8 mouse cellular contexts compared by ENCODE assay signal in the genomic region with DNA sequence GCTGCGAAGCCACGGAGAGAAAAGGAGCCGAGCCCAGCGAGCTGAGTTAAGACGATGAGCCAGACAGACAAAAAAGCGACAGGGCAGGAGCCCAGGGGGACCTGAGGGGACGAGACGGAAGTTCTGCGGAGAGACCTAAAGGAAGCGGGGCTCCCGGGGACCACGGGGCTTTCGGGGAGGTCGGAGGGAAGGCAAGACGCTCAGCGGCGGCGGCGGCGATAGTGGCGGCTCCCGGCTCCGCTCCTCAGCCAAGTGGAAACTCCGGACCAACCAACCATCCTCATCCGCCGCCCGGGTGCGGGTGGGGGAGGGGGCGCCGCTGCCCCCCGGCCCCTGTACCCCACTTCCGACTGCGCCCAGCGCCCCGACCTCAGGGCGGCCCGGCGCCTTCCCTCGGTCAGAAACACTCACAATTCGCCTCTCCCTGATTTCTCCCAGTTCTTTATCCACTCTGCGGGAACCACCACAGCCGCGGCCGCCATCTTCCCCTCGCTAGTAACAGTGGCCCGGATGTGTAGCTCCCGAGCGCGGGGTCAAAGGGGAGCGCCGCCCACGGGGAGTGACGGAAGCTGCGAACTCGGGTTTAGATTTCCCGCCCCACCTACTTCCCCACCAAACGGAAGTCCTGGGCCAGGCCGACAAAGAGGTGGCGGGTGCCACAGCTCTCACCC. TPM values are rescaled to one million over a fixed set of nuclear protein-coding genes. Genes with fewer than 3 reads are reported as not detected.
DNase-seq lines count a peak whose midpoint lies in the region; ATAC-seq and TF ChIP-seq lines count a peak whose summit lies in the region.

No protein-coding gene starts in this region.

- peaks cover 10% of the 10 kb centered on the region for H3K4me1 ChIP-seq in forebrain, embryonic 15.5 days
- H3K4me1 ChIP-seq in lung, embryonic 14.5 days (ENCODE audit: insufficient read depth) = no peaks in the 10 kb centered on the region
- no peaks in the 10 kb centered on the region for H3K4me1 ChIP-seq in olfactory bulb, adult 2 months (ENCODE audit: control insufficient read depth, insufficient read depth, low read length)
- peaks cover 2% of the 10 kb centered on the region; the same call in 1 of the 2 replicates for H3K4me1 ChIP-seq in thymus, adult 2 months (replicated peaks; ENCODE audit: control insufficient read depth, insufficient read depth, low read length)

- H3K36me3 ChIP-seq in forebrain, embryonic 15.5 days = no peaks in the 10 kb centered on the region
- H3K36me3 ChIP-seq in lung, embryonic 14.5 days (ENCODE audit: insufficient read depth) = no peaks in the 10 kb centered on the region
- no peaks in the 10 kb centered on the region for H3K36me3 ChIP-seq in thymus, adult 2 months (ENCODE audit: control insufficient read depth, insufficient read depth, low read length)

- 24% methylated on average over 52 of the region's 59 CpGs for WGBS in forebrain, embryonic 15.5 days
- WGBS in lung, embryonic 14.5 days = 13% methylated on average over 50 of the region's 59 CpGs
- WGBS in olfactory bulb, adult 2 months = 17% methylated on average over 51 of the region's 59 CpGs
- 2% methylated on average over 59 of the region's 59 CpGs for WGBS in thymus, adult 2 months

- TF ChIP-seq POLR2A in olfactory bulb, adult 2 months (IDR thresholded peaks at IDR 0.05; ENCODE audit: insufficient read depth, low read depth, low read length) = peak; percentile 29
- peak; percentile 68; the same call in 1 of the 2 replicates for TF ChIP-seq POLR2A in thymus, adult 2 months (IDR thresholded peaks at IDR 0.05; ENCODE audit: control insufficient read depth, extremely low read depth, insufficient read depth, low read length, poor library complexity)

- H3K27me3 ChIP-seq in forebrain, embryonic 15.5 days = no peaks in the 10 kb centered on the region
- H3K27me3 ChIP-seq in lung, embryonic 14.5 days (ENCODE audit: insufficient read depth, low read length) = no peaks in the 10 kb centered on the region
- no peaks in the 10 kb centered on the region for H3K27me3 ChIP-seq in thymus, adult 2 months (ENCODE audit: control insufficient read depth, insufficient read depth, low read length)

- ATAC-seq in forebrain, embryonic 15.5 days (replicated peaks) = peak; percentile 99
- ATAC-seq in lung, embryonic 14.5 days (ENCODE audit: insufficient read depth) = peak; percentile 97

- peak overlapping the region; percentile 91 for H3K27ac ChIP-seq in forebrain, embryonic 15.5 days (replicated peaks)
- H3K27ac ChIP-seq in layer of hippocampus, adult 2 months = peak overlapping the region; percentile 88
- peak overlapping the region; percentile 87 for H3K27ac ChIP-seq in lung, embryonic 14.5 days (ENCODE audit: low read depth)
- H3K27ac ChIP-seq in olfactory bulb, adult 2 months (ENCODE audit: insufficient read depth, low read depth, low read length) = peak overlapping the region; percentile 73
- H3K27ac ChIP-seq in thymus, adult 2 months (ENCODE audit: control insufficient read depth, insufficient read depth, low read length) = peak overlapping the region; percentile 25

- H3K4me2 ChIP-seq in forebrain, embryonic 15.5 days (replicated peaks) = peak overlapping the region; percentile 58
- peak overlapping the region; percentile 62 for H3K4me2 ChIP-seq in lung, embryonic 14.5 days

- no peak for TF ChIP-seq CTCF in layer of hippocampus, adult 2 months (conservative IDR thresholded peaks at IDR 0.05)
- TF ChIP-seq CTCF in lung, embryonic 14.5 days (IDR thresholded peaks at IDR 0.05; ENCODE audit: low read depth) = no peak
- TF ChIP-seq CTCF in olfactory bulb, adult 2 months (IDR thresholded peaks at IDR 0.05; ENCODE audit: insufficient read depth, low read depth, low read length) = no peak
- no peak for TF ChIP-seq CTCF in thymus, adult 2 months (IDR thresholded peaks at IDR 0.05; ENCODE audit: borderline replicate concordance, control insufficient read depth, extremely low read depth, insufficient read depth, low read length, poor library complexity)

- intact Hi-C loops in heart, postnatal 36 days (cut with DNase I) = no loop called here

- H3K9ac ChIP-seq in forebrain, embryonic 15.5 days (replicated peaks) = peak overlapping the region; percentile 68
- H3K9ac ChIP-seq in lung, embryonic 14.5 days = peak overlapping the region; percentile 78

- peak; percentile 79 for DNase-seq in ES-CJ7 (ENCODE audit: low read depth, low spot score)
- DNase-seq in cerebellum, adult 11 months = peak; percentile 78
- peak; percentile 84 to 88 for DNase-seq in heart, postnatal 36 days
- peak; percentile 85 to 90 for DNase-seq in layer of hippocampus, adult 2 months (ENCODE audit: low spot score in 2 of 2)
- DNase-seq in lung, embryonic 14.5 days = peak; percentile 93
- peak; percentile 86 for DNase-seq in thymus, adult 2 months

- H3K4me3 ChIP-seq in forebrain, embryonic 15.5 days = peak overlapping the region; percentile 70
- H3K4me3 ChIP-seq in layer of hippocampus, adult 2 months = peak overlapping the region; percentile 78
- H3K4me3 ChIP-seq in lung, embryonic 14.5 days (ENCODE audit: low read depth, low read length) = peak overlapping the region; percentile 62
- peak overlapping the region; percentile 90 for H3K4me3 ChIP-seq in olfactory bulb, adult 2 months (ENCODE audit: insufficient read depth, low read depth, low read length)
- H3K4me3 ChIP-seq in thymus, adult 2 months (ENCODE audit: control insufficient read depth, insufficient read depth, low read length) = peak overlapping the region; percentile 97

- H3K9me3 ChIP-seq in forebrain, embryonic 15.5 days = no peaks in the 10 kb centered on the region
- H3K9me3 ChIP-seq in lung, embryonic 14.5 days (ENCODE audit: low read depth, low read length) = no peaks in the 10 kb centered on the region

RNA-seq across cellular contexts. Expression of gene Thoc2, which starts 8.9 kb away (rescaled TPM):
- polyA plus RNA-seq in forebrain, embryonic 15.5 days (2015; fragmentation: Nextera tagmentation; extraction: Ambion mirVana) = 97.1 and 111 TPM in 2 replicates
- total RNA-seq in heart, postnatal 36 days (2021) = 10 to 100 TPM; 23.7 to 31.0 TPM
- 10 to 100 TPM; 59.4 to 62.9 TPM for total RNA-seq in layer of hippocampus, adult 2 months (2021)
- polyA plus RNA-seq in lung, embryonic 14.5 days (2014; fragmentation: Nextera tagmentation; extraction: Ambion mirVana) = 87.6 and 89.0 TPM in 2 replicates
- 162 TPM in 1 of 2 replicates, not detected in the other for polyA plus RNA-seq in olfactory bulb, adult 2 months (2012; ENCODE audit: insufficient read depth, insufficient read length, low replicate concordance, missing spikeins)
- 17.0 and 17.6 TPM in 2 replicates for polyA plus RNA-seq in thymus, adult 2 months (2012; rRNA removed)

Comparison
In these comparisons a context has a peak if more than half of its experiments do, and no peak if none do; other contexts are left out.
1. Peak in every context shown above with its lines: DNase-seq, ATAC-seq, H3K4me3 ChIP-seq and H3K27ac ChIP-seq.
2. H3K27ac ChIP-seq: peak in every context shown above with its lines; median percentile 91 in forebrain, embryonic 15.5 days; 88 in layer of hippocampus, adult 2 months; 87 in lung, embryonic 14.5 days; 73 in olfactory bulb, adult 2 months; 25 in thymus, adult 2 months.